Mouse (Mus musculus) kidney, adult 9 months (tissue): Measurements from ENCODE around the gene Oosp1.

Experiments used
- DNase-seq: peaks from one replicate; pipeline ENCODE4 v3.0.0; 2022

The Oosp1 gene

DNA sequence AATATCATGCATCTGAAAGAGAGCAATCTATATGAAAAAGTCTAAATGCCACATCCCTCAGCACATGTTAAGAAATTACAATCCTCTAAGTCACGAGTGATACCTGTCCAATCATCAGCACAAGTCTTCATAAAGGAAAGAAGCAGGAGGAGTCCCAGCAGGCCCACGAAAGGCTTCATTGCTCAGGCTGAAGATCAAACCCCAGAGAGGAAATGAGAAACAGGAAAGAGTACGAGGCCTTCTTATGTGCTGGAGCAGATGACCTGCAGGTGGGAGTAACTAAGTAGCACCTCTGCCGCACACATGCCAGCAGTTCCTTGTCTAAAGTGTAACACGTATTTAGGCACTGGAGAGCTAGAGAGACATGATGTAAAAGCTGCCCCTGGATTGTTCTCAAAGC, at the start of gene Oosp1:
Gene Oosp1 (minus strand): TSS at position 312 of the 400 bp plus-strand sequence.
- no peak for DNase-seq

DNA sequence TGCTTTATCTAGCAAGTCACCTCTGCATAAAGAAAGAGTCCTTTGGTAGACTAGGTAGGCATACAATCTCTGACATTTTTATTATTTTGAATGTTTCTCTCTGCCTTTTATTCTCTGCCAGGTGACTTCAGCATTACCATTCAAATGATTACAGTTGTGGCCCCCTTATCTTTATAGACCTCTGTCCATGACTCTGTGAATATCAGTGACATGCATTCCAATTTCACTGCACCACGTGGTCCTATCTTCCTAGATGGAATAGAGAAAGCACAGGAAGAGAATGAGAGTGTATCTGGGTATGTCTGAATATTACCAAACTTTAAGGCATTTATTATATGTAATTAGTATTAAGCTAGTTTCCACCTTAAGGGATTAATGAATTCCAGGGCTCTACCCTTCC, 45.5 kb upstream of the Oosp1 start:
- no peak for DNase-seq

DNA sequence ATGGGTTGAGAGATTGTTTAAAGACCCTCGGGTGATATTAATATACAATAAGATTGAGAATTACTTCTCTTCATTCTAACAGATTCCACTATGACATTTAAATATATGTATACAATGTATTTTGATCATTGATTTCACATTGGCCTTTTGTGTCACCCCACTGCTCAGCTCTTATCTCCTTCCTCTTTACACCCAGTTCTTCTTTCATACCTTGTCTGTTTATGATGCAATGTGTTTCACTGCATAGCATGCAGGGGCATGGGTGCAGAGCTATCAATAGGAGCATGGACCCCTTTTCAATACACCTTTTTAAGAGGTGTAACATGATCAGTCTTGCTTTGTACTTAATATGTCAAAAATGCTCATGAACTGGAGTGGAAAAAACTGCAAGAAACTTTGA, 39.3 kb upstream of the Oosp1 start:
- no peak for DNase-seq

DNA sequence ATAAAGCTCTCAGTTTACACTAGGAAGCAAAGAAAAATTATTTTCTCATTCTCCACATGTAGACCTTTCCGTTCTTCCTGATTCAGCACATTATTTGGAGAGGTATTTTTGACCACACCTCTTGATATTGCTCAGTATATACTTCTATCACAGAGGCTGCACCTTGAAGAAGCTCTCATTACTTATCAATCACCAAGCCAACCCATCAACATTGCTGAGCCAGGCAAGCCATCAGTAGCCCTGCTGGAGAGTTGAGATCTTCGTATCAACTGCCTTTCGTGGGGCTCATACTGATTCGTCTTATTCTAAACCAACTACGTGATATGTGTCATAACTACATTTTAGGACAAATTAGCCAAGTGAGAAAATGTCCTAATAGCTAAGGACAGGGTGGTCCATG, 36.4 kb upstream of the Oosp1 start:
- no peak for DNase-seq

DNA sequence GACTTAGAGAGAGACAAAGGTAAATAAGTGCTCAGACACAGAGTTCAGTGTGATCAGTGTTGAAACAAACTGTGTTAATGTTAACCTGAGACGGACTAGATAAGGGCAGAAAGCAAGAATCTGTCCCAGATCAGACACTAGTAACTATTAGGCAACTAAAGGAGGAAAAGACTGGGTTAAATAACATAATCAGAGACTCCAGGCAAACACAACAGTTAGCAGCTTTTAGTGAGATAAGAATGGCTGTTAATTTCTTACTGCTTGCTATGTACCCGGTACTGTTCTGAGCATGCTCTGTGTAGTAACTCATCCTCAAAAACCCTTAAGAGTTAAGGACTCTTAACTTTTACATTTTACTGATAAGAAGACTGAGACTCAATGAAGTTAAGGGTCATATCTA, 35.0 kb upstream of the Oosp1 start:
- no peak for DNase-seq

DNA sequence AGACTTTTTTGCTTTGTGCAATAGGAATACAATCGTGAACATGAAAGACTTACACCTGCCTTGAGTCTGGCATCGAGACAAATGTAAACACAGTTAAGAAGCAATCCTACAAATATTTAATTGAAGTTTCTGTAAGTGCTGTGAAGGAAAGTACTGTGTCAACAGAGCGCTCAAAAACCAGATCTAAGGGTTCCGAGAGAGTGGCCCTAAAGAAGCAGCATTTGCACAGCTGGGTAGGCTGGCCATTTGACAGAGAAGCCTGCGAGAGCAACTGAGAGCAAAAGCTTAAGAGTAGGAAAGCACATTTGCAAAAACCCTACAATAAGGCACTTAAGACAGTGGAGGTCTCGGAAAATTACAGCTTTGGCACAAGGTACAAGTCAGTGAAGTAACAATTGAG, 33.3 kb upstream of the Oosp1 start:
- DNase-seq = no peak

DNA sequence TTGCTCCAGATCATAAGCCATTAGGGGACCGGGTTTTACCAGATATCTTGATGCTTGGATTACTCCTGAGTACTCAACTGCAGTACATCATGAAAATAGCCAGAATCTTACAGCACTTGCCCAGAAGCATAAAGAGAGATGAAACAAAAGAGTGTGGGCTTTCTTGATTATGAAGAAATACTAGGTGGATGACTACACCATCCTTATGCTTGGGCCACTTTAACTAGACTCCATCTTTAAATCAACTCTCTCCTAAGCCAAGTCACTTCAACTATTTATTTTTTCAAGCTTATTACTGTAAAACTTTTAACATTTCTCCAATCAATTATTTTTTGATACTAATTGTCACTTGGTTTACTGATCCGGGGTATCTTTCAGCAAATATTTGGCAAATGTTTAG, 32.9 kb upstream of the Oosp1 start:
- no peak for DNase-seq

DNA sequence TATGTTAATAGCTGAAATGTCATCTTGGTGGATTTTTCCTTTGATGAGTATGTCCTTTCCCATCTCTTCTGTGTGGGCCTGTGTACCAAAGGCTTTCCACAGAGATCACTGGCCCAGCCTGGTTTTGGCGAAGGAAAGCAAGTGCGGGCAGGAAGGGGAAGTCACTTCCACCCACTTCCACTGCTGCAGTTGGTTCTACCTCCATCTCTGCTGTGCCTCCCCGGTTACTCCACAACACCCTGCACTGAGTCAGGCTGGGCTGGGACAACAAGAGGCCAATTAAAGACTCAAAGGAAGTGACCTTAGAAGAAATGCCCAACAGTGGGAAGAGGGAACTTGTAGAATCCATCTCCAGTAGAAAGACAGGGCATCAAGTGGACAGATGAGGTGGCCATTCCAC, 29.1 kb upstream of the Oosp1 start:
- DNase-seq = no peak

DNA sequence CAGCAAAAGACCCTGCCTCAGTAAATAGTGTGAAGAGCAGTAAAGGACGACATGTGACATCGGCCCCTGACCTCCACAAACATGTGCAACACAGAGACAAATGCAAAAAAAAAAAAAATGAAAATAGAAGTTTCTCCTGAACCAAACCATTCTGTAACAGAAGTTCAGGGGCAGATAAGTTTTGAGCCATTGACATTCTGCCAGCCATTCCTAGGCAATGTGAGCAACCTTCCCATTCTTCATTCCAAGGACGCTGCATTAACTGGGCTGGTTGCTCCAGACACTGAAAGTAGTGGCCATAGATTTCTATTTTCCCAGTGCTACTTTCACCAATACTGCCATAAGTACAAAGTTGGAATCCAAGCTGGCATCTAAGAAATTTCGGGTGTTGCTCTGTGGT, 21.5 kb upstream of the Oosp1 start:
- no peak for DNase-seq

DNA sequence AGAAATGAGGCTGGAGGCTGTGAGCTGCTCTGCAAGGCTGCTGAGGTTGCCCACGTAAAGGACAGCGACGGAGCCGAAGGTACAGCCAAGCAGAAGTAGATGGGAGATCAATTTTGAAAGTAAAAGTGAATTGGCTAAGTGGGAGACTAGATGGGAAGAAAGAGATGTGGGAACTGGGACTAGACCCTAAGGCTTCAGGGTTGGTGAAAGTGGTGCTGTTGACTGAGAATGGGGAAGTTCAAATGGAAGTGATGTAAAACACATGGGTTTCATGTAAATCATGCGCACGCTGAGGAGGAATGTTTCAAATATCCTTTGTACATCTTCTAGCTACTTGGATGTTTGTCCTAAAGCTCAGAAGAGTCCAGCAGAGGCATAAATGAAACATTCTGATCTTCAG, 7.4 kb upstream of the Oosp1 start:
- no peak for DNase-seq

DNA sequence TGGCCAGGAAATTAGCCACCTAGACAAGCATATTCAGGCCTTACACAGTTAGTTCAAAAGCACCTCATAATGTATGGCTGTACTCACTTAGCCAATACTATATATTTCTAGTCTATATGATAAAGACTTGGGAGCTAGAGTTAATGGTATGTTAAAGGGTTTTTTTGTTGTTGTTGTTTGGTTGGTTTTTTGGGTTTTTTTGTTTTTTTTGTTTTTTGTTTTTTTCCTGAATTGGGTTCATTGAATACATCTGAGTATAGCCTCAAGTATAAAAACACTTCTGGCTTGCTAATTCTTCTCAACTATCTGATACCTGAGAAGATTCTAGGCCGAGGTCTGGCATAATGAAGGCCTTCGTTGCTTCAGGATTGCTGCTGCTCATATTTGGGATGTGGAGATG, 5.8 kb upstream of the Oosp1 start, which contains the start of gene Oosp3:
Gene Oosp3 (plus strand): TSS at position 301 of the 400 bp plus-strand sequence.
- DNase-seq = no peak

DNA sequence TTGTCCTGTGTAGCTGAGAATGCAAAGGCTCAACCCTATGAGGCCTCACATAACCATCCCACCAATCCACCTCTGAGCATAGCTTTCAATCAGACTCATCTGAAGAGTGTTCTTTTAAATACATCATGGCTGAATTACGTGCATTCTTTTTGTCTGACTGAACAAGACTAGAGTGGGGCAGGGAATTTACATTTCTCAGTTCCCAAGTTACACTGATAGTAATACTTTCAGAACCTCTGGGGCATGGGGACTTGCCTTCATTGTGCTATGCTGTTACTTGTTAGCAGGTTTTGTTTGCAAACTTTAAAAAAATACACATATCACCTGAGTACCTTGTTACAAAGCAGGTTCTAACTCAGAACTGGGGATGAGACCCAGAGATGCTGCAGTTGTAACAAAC, 504 bp upstream of the Oosp1 start:
- DNase-seq = no peak

DNA sequence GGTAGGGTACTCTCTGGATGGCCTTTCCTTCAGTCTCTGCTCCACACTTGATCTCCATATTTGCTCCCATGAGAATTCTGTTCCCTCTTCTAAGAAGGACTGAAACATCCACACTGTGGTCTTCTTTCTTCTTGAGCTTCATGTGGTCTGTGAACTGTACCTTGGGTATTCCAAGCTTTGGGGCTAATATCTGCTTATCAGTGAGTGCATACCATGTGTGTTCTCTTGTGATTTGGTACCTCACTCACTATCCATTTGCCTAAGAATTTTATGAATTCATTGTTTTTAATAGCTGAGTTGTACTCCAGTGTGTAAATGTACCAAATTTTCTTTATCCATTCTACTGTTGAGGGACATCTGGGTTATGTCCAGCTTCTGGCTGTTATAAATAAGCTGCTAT, 29.4 kb downstream of the Oosp1 start:
- no peak for DNase-seq

DNA sequence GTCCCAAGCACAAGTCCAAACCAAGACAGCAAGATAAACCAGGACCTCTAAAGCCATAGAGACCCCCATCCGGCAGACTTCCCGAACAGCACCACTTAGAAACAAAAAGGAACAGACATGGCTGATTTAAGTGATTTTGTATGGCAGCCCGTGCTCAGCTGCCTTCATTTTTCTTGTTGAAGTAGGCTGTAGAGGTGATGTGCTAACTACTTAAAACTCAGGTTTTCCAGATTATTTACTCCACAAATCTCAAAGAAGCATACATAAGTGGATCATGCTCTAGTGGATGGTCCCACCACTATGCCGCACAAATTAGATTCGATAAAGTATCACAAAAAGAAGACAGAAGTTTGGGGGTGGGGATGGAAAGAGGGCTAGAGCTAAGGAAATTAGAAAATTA, 30.5 kb downstream of the Oosp1 start, which contains the start of gene Oosp2:
Gene Oosp2 (minus strand): TSS at position 101 of the 400 bp plus-strand sequence.
- no peak for DNase-seq

DNA sequence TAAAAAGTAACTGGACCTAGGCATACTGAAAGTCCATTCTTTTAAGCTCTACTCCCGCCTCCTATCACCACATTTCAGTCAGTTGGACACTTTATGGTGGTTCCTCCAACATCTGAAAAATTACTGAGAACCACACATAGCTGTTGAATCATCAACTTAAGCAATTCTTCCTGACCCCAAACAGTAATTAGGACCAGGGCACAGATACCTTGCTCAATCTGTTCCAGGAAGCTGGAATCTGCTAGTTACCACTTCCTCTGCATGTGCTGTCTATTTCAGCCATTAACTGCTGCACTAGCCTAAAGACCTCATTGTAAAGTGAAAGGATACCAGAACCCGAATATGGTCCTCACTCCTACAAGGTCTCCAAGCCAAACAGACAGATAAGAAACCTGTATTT, 31.8 kb downstream of the Oosp1 start:
- no peak for DNase-seq

DNA sequence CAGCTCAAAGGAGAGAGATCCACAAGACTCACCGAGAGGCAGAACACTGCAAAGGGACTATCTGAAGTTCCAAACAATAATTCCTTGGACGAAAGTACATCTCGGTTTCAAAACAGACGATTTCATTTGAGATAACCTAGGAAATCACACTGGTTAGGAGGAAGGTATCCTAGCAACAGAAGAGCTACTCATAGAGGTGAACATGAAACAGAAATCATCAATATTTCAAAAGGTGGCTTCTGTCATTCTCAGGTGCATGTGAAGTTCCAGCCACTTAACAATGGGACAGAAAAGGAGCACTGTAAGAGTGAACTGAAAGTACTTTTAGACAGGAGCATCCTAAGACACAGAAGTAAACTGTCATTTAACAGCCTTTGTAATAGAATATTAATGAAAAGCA, 41.4 kb downstream of the Oosp1 start:
- no peak for DNase-seq

DNA sequence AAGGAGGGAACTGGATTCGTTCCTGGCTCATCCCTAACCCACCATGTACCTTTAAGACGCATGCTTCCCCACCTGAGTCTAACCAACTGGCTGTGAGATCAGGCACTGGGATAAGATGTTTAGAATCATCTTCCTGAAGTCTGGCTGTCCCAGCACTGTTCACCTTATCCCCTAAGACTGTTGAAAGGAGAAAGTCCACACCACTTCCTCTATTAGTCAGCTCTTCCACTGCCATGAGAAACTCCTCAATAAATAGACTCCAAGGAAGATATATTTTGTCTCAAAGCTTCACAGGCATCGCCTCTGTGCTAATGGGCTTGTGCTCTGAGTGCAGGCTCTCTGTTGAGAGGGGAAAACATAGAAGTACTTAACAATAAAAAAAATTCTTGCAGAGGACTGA, 44.8 kb downstream of the Oosp1 start:
- no peak for DNase-seq

DNA sequence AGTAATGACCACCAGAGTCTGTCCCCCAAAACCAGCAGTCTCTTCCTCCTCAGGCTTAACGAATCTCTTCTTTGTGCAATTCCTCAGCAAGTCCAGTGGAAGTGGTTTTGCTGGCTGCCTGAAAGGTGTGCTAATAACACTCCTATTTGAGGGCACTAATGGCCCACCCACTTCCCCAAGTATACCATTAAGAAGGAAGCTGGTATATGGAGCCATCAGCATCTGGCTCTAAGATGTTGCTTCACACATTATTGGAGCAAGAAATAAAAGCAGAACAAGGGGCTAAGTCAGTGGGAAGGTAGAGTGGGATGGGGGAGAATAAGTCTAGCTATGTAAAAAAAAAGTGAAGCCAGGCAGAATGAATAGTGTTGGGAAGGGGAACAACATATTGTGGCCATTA, 50.2 kb downstream of the Oosp1 start, which contains the start of gene Ms4a3:
Gene Ms4a3 (minus strand): TSS at position 120 of the 400 bp plus-strand sequence.
- DNase-seq = no peak

DNA sequence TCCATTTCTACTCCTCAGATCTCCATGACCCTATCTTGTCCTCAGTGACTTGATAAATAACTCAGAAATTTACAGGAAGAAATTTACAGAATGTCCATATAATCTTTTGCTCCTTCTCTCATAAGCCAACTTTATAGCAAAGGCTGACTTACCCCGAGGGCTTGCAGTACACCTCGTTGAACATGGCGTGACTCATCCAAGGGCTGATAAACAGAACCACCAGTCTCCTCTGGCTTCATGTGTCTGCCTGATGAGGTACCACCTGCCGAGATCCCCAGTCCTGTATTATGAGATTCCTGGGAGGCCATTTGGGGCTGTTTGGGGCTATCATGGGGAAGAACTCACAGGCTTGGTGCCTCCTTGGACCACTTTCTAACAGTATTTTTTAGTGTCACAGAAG, 51.9 kb downstream of the Oosp1 start:
- DNase-seq = no peak

DNA sequence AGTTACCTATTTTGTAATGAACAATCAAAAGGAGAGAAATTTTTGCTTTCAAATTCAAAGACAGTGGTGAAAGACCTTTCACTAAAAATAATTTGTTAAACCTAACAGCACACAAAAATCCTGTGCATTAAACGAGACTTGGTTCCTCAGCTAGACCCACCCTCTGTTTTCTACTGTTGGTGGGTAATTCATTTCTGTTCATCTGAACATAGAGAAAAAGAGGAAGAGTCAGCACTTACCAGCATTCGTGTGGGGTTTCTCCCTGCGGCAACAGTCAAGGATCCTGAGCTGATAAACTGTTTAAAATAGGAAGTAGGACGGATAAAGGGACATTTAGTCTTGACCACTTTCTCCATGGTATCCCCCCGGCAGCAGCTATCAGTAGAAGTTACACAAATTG, 55.4 kb downstream of the Oosp1 start:
- DNase-seq = no peak

DNA sequence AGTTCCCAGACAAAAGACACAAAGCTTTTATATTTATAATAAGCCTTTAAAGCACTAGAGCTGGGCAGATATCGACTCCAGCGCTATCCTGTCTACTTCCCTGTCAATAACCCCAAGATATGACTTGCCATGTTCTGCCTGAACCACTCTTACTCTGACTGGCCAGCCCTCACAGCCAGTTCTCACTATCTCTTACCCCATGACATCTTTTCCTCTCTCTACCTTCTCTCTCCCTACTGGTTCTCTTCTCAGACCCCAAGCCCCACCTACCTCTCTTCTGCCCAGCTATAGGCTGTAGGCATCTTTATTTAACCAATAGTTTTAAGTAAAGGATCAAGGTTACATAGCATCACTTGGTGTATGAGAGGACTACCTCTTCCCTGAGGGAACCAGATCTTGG, 56.6 kb downstream of the Oosp1 start:
- DNase-seq = no peak

DNA sequence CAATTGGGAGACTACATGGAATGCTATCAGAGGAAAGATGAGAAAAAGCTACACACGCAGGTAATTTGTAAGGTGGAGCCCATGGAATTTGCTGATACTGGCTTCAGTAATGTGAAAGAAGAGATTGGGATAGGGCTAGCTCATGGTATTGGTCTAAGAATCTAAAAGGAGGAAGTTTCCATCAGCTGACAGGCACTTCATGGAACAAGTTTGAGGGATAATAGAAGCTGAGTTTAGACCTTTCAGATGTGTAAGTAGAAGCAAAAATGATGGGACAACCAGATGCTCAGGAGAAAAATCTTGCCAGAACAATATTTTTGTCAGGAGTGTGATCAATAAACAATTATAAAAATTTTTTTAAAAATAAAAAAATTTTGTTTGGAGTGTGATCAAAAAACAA, 57.2 kb downstream of the Oosp1 start:
- no peak for DNase-seq

DNA sequence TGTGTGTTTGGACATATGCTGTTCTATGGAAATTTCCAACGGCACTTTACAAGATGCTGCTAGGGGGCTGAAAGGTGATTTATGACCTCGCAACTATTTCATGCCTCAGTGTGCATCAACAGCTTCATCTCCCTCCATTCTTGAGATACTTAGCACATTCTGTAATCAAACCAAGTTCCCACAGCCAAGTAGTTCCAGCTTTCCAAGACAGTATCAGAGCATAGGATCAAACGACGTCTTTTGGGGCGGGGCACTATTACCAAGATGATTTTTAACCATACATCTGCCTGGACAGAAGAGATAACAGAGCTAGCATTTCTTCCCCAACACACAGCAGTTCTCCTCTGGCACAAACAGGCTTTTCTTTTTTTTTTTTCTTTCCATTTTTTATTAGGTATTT, 65.7 kb downstream of the Oosp1 start:
- no peak for DNase-seq

DNA sequence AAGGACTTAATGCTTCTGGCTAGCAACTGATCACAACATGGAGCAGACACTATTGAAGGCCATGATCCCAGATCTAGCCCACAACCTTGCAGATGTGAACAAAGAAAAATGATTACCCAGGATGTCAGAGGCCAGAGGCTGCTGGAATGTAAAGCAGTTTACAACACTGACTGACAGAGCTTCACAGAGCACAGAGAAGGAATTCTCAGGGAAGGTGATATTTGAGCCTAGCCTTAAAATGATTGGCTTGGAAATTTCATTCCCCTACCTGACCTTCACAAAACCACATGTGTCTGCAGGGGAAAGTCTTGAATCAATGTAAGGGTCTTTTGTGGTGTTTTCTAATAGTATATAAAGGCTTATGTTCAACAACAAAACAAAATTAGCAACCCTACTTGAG, 66.2 kb downstream of the Oosp1 start:
- DNase-seq = no peak

DNA sequence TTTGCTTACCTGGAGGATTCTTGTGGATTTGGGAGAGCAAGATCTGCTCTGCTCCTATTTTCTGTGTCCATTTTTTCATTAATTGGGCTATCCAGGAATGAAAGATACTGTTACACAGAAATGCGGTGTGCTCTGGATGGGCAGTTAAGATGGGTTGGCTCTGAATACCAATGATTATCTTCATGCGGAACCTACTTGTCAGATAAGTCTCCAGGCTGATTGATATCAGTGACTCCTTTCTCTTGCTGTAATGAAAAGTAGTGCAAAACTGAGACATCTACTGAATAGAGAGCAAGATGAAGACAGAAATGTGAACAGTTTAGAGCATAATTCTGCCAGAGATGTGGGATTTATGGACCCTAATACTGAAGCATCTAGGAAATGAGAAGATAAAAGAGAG, 67.4 kb downstream of the Oosp1 start, which contains the start of gene Ms4a2:
Gene Ms4a2 (minus strand): TSS at position 169 of the 400 bp plus-strand sequence.
- no peak for DNase-seq

DNA sequence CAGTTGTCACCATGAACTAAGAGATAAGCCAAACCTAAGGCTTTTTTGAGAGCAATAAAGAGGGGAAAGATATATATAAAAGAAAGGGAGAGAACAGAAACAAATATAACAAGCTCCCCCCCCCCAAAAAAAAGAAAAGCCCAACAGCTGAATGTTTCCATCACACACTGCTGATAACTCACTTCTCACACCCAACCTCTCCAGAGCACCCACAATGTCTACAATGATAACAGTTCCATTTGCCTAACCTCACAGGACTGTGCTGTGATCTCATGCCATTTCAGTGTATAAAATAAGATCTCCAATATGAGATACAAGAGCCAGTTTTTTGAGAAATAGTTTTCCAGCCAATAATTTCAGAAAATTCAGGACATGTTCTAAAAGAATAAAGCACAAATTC, 73.0 kb downstream of the Oosp1 start:
- DNase-seq = no peak
